Mouse (Mus musculus) right cerebral cortex, adult 18-20 months (tissue): ENCODE measurements around the gene Ly6f.
"Not testable (repeated sequence)": the region's sequence is repeated elsewhere in the genome, so short reads cannot be mapped to it uniquely, and the experiment has no call there.

Experiments
- DNase-seq: peaks from one replicate; pipeline ENCODE4 v3.0.0; 2022; ENCODE audit warnings: mixed read lengths

The Ly6f gene

GRCm38 (mm10) chr15:75268121-75268520 lies at the start of gene Ly6f:
TSS of gene Ly6f (plus strand) at chr15:75268421.
- DNase-seq: no peak

- no peak for DNase-seq
These were observed 46.3 kb upstream of the Ly6f start for GRCm38 (mm10) chr15:75221942-75222341.

GRCm38 (mm10) chr15:75237736-75238288 lies 30.4 kb upstream of the Ly6f start:
- no peak for DNase-seq

- DNase-seq: no peak
These were observed 27.7 kb upstream of the Ly6f start for GRCm38 (mm10) chr15:75240558-75240957.

- DNase-seq: no peak
These were observed 25.2 kb upstream of the Ly6f start for GRCm38 (mm10) chr15:75242756-75243640.

- DNase-seq: no peak
These were observed 13.6 kb upstream of the Ly6f start for GRCm38 (mm10) chr15:75254671-75255070.

GRCm38 (mm10) chr15:75265863-75266262 lies 2.4 kb upstream of the Ly6f start:
- DNase-seq: no peak

GRCm38 (mm10) chr15:75266626-75267025 lies 1.6 kb upstream of the Ly6f start:
- no peak for DNase-seq

GRCm38 (mm10) chr15:75268916-75269829 lies 952 bp downstream of the Ly6f start:
- DNase-seq: no peak

- no peak for DNase-seq
These were observed 1.9 kb downstream of the Ly6f start for GRCm38 (mm10) chr15:75270169-75270568.

- no peak for DNase-seq
These were observed 2.6 kb downstream of the Ly6f start for GRCm38 (mm10) chr15:75270691-75271362.

GRCm38 (mm10) chr15:75271426-75271825 lies 3.2 kb downstream of the Ly6f start:
- DNase-seq: no peak

- DNase-seq: no peak
These were observed 3.7 kb downstream of the Ly6f start for GRCm38 (mm10) chr15:75271891-75272290.

- not testable (repeated sequence) for DNase-seq
These were observed 13.8 kb downstream of the Ly6f start for GRCm38 (mm10) chr15:75281991-75282390.

GRCm38 (mm10) chr15:75286512-75286911 lies 18.3 kb downstream of the Ly6f start:
- DNase-seq: not testable (repeated sequence)

GRCm38 (mm10) chr15:75292377-75292776 lies 24.2 kb downstream of the Ly6f start:
- no peak for DNase-seq

- DNase-seq: no peak
These were observed 25.7 kb downstream of the Ly6f start for GRCm38 (mm10) chr15:75293873-75294385.

- DNase-seq: no peak
These were observed 37.9 kb downstream of the Ly6f start for GRCm38 (mm10) chr15:75306101-75306500.

GRCm38 (mm10) chr15:75309186-75309585 lies 41.0 kb downstream of the Ly6f start:
- no peak for DNase-seq

GRCm38 (mm10) chr15:75309946-75310345 lies 41.7 kb downstream of the Ly6f start:
- DNase-seq: no peak

- DNase-seq: no peak
These were observed 46.2 kb downstream of the Ly6f start for GRCm38 (mm10) chr15:75314421-75314820.

- DNase-seq: no peak
These were observed 49.0 kb downstream of the Ly6f start for GRCm38 (mm10) chr15:75317255-75317654.
